Mouse (Mus musculus): ENCODE measurements around the gene Stxbp5. TPM values are rescaled to one million over a fixed set of nuclear protein-coding genes. Genes with fewer than 3 reads are reported as not detected.

Gene Stxbp5
- polyA plus RNA-seq, 1 experiment from 2014 or later, result 4.4 TPM

DNA sequence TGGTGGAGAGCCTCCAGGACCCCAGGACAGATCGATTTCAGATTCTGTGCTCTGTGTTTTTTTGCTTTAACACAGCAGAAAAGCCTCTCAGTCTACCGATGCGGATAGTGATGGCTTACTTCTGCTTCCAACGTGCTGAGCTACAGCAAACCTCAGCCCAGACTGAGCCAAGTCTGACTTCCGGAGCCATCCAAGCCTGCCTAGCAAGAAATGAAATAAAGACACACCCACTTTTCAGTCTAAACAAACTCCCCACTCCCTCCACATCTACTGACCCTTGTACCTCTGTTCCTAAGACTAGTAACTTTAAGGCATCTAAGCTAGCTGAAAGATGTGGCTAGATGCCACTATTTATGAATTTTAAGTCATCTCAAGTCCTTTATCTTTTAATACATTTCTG is 182.8 kb downstream of the Stxbp5 start:
- ATAC-seq (ENCODE audit: insufficient number of reproducible peaks, low FRiP score, low TSS enrichment, low read depth) (no peak), DNase-seq (ENCODE audit: low spot score) (no peak)
- H3K9me3 ChIP-seq (ENCODE audit: control insufficient read depth, low read length), result no peaks in the 10 kb centered on the region
- no peak overlapping the region for H3K4me2 ChIP-seq (ENCODE audit: low read depth, severe bottlenecking)
- H3K4me1 ChIP-seq (ENCODE audit: control insufficient read depth, insufficient read depth, low read length), result no peaks in the 10 kb centered on the region
- 87% methylated on average over 5 of the region's 5 CpGs for WGBS
- H3K9ac ChIP-seq (ENCODE audit: low read length), result no peak overlapping the region
- H3K36me3 ChIP-seq (ENCODE audit: control insufficient read depth, insufficient read depth, low read length), result no peaks in the 10 kb centered on the region
- H3K27ac ChIP-seq (replicated peaks; ENCODE audit: low read depth, low read length), result no peak overlapping the region
- no peak overlapping the region for H3K4me3 ChIP-seq (ENCODE audit: low read depth, low read length)
- no peaks in the 10 kb centered on the region for H3K27me3 ChIP-seq (ENCODE audit: control insufficient read depth, insufficient read depth, low read length)

Other genes with a start within 250 kb of the Stxbp5 start
- gene Samd5, start 225.9 kb downstream of the Stxbp5 start, polyA plus RNA-seq (2014; fragmentation: Nextera tagmentation; extraction: Ambion mirVana), result 2.7 and 3.2 TPM in 2 replicates

Measured in limb, embryonic 11.5 days (tissue).